Mouse (Mus musculus) adrenal gland, postnatal 4 days (tissue): ENCODE results near the gene Cbln4. TPM values are rescaled to one million over a fixed set of nuclear protein-coding genes. Genes with fewer than 3 reads are reported as not detected.
A peak's percentile ranks its signal among the peaks of the same experiment; 100 is the strongest.

Source experiments
- DNase-seq, 2 experiments: peaks; one replicate each; pipeline ENCODE4 v3.0.0; 2021 to 2022; ENCODE audit warnings: low spot score in 2 of 2, mixed read lengths in 2 of 2
- long read RNA-seq, 2 experiments: library from polyadenylated mRNA; stranded (forward); transcript quantifications; one replicate each; pipeline ENCODE4 v2.0.0; 2021
- total RNA-seq, 2 experiments: library from RNA; stranded (reverse); gene quantifications; 2 replicates each; pipeline ENCODE4 v1.2.3; 2021

Gene Cbln4
- under 1 TPM in 1 of 2 experiments, not detected in 1; 0.17 TPM for total RNA-seq
- long read RNA-seq, experiment 1: 0 reads
- long read RNA-seq, experiment 2, partial matches to known transcripts: 1 of 2 reads
- long read RNA-seq, experiment 2, other reads (novel, unspliced or antisense): 0 of 2 reads

DNA sequence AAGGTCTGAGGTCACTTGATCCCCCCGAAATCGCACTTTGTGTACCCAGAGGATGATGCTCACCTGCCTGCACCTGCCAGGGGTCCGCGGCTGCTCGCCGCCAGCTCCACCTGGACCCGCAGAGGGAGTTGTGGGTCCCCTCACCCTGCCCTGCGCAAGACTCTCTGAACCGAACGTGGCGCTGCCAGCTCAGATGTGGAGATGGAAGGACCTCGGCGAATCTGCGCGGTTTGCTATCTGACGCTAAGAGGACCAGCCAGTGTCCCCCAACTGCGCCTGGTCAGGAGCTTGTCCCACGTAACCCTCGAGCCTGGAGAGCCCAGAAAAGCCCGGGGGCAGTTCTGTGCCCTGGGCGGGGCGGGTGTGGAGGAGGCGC is at the start of gene Cbln4:
Cbln4 (minus strand) TSS at position 232 of the 376 bp plus-strand sequence.
- no peak for DNase-seq

DNA sequence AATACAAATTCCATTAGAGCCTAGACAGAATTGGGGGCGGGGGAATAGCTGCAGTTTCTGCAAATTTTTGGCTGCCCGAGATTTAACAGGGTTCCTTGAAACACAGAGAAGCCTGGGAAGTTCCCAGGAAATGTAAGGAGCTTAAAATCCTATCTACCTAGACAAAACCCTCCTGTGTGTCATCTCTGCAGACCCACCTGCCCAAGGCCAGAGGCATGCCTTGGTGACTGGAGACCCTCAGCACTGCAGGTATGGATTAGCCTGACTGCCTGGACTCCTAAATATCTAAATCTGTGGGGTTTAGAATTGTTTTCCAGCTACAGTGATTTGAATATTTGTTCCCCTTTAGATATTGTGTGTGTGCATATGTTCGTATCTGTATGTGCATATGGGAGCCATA is 35.3 kb upstream of the Cbln4 start:
- DNase-seq: no peak

DNA sequence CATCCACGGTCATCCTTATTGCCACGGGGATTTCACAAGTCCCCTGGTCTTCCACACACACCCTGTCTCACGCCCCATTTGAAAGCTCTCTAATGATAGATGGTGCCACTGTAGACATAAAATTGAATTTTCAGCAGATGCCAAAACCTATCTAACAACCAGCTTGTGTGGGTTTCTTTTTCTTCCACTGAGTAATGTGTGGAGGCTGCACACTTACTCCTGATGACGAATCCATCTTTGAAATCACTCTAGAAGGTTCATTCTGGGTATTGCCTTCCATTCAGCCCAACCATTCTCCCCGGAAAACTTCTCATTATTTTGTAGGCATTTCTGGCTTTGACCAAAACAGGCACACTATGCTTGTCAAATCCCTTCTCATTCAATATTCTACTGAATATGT is 33.0 kb upstream of the Cbln4 start:
- DNase-seq: no peak

DNA sequence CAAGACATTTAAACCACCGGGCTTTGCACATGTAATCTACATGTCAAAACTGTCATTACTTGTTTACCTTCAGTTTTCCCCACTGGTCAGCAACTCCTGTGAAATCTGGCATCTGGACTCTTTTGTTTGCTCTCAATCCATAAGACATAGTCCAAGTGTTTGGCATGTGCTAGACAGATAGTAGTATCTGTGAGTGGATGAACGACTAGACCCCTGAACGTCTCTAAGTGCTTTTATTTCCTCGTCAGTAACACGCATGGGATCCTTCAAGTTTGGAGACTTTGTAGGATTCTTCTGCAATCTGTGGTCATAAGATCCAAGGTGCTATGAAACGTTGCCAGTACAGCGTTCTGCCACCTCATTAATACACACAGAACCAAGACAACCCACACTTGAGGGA is 19.6 kb upstream of the Cbln4 start:
- no peak for DNase-seq

DNA sequence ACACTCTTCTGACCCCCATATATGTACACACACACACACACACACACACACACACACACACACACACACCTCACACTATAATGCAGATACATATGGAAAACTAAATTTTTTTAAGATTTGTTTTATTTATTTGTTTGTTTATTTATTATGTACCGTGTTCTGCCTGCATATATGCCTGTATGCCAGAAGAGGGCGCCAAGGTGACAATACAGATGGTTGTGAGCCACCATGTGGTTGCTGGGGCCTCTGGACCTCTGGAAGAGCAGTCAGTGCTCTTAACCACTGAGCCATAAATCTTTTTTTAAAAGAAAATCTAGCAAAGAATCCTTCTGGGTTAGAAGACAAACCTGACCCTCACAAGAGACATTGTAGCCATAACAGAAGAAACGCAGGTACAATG is 16.5 kb upstream of the Cbln4 start:
- no peak for DNase-seq

DNA sequence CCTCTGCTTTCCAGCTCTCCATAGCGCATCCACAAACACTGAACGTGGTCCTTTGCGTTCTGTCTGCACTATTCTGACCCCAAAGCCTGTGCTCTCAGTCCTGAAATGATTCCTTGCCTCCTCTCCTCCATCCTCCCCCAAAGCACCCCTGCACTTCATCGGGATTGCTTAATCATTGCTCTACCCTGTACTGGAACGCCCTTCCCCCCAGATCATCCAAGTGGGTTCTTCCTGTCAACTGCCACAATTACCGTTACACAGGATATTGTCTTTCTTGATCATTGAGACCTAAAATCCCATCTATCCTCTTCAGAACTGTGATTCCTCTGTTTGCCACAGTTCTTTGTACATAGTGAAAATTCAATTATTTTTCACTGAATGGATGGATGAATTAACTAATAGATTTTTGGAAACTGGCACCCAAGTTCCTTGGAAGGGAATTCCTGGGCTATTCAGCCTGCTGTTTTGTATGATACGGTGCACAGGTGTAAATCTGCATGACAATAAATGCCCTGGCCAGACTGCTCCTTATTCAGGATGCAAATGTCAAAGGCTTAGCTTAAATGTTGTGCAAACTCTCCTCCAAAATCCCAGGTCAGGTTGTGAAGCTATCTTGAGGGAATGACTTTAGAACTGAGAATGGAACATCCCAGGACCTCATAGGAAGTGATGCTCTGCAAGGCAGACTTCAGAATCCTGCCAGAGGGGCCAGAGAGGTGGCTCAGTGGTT is 15.8 kb upstream of the Cbln4 start:
- no peak for DNase-seq

DNA sequence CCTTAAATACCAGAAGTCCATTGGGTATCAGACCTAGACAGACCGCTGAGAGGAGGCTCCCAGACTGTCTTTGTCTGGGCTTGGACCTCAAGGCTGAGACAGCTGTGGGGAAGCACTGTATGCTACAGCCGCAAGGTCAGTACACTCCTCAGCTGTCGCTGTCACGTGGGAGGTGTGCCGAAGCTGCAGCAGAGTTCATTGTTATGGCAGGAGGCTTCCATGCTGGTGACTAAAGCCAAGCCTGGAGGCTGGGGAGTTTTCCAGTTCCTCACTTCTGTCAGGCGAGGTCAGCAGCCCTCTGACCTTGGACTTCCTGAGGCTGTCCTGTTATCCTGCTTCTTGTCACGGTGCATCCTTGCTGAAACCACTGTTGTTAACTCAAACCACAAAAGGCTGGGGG is 2.7 kb upstream of the Cbln4 start:
- no peak for DNase-seq

DNA sequence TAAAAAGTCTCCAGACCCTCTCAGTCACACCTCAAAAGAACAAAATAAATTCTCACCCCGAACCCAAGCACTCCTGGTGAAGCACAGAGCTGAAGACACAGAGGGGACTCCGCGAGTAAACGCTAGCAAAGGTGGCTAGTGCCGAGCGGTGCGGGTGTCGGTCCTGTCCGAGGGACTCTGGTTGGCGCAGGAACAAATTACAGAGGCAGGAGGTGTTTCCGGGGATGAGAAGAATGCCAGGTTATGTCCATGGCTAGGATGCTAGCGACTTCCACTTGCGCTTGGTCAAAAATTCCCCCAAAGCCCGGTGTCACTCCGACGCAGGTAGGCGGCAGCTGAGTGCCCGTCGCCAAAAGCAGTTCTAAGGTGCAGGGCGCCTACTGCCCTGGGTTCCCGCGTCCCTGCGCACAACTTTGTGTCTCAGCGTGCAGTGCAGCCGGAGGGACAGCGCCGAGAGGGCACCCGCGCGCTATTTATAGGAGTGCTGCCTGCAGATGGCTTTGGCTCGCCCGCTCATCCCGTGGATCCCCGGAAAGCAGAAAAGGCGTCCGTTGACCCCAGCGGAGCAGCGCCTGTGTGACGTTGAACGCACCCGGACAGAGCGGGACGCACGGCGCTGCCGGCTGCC is 545 bp downstream of the Cbln4 start:
- no peak for DNase-seq

DNA sequence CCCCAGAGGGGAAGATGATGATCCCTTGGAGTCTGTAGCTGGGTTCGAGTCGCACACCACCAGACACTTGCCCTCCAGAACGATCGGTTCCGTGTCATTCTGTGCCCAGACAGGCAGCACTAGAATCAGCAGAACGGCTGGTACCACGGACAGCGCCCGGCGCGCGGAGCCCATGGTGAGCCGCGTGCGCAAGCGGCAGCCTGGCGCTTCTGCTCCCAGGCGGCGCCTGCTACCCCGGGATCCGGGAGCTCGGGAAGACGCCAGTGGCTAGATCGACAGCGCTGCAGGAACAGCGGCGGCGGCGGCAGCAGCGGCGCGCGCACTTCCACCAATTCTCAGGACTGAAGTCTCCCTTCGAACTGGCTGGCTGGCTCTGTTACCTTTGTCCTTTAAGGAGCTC is 1.1 kb downstream of the Cbln4 start:
- DNase-seq: peak; percentile 77 to 79

DNA sequence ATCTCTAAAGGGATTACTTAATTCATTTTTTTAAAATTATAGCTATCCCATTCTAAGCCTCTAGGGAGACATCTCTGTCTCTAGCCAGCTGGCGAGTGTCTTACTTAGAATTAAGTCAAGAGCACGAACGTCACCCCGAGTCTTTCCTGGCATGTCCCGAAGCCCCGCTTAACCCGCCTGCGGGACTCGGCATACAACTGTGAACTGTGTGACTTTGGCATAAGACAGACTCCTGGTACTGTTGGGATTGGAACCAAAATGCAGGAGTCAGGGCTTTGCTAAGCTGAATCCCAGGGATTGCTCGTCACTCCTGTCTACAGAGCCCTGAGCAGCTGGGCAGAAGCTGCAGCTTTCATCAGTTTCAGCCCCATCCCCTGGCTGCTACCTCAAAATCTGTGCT is 2.4 kb downstream of the Cbln4 start:
- DNase-seq: no peak

DNA sequence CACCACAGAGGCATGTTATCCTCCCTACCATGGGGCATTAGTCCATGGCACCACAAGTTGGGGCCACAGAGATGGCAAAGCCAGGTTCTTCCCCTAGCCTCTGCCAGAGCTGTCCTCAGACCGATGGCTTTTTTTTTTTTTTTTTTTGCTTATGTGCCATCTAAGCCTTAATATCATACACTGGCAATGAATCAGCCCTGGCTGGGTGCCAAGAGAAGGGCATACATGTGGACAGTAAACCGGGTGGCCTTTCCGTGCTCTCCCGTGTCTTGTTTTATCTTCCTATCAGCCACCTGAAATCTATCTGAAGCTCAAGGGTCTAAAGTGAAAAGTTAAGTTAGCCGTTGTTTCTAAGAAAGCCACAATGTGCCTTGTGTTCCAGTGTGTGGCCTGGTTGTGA is 3.7 kb downstream of the Cbln4 start:
- DNase-seq: no peak

DNA sequence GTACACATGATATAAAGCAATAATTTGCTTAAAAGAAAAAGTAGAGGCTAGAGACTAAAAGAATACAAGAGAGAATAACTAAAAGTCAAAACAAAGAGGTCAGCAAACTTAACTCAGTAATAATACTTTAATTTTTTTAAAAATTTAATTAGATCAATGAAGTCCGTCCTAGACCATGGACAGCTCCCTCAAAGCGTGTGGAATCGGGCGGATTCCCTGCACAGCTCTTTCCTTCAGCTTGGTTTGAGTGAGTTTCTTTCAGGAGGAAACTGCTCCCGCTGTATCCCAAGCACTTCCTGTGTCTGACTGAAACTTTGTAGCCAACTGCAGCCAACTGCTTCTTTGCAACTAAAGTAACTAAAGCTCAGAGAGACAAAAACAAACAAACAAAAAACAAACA is 9.0 kb downstream of the Cbln4 start:
- no peak for DNase-seq

DNA sequence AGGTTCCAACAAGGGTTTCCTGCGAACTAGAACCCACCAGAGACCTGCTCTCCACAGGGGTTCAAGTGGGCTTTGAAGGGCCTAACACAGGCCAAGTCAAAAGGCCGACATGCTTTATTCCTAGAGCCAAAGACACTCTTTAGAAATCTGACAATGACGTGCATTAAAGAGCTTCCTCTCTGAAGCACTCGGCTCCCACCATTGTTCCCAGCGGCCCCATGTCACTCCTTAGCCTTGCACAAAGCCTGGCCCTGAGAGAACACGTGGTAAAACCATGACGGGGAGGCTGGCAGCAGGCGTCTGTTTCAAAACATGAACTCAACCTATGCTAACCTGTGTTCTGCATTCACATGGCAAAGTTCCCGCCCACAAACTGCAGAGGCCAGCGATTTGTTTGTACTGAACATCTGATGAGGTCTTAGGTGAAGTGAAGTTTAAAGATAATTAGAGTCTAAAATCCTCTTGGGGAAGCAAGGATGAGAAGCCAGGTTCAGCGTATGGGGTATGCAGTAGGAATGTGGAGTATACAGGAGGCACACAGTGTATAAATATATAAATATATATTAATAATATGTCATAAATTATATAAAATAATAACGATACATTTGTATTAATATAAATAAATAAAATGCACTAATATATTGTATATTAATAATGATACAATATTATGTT is 17.7 kb downstream of the Cbln4 start:
- no peak for DNase-seq

DNA sequence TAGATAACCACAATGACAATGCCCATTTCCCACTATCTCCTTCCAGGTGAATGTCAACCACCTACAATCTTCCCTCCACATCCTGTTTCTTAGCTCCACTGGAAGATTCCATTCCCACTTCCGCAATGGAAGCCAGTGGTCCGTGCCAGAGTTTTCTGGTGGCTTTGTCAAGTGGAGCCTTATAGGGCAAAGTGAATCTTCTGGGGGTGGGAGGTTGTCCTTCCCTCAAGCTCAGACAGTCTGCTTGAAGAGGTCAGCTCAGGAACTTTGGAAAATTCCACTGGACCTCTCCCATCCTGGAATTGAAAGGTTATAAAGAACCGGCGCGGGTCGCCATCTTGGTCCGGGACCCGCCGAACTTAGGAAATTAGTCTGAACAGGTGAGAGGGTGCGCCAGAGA is 36.5 kb downstream of the Cbln4 start:
- no peak for DNase-seq

DNA sequence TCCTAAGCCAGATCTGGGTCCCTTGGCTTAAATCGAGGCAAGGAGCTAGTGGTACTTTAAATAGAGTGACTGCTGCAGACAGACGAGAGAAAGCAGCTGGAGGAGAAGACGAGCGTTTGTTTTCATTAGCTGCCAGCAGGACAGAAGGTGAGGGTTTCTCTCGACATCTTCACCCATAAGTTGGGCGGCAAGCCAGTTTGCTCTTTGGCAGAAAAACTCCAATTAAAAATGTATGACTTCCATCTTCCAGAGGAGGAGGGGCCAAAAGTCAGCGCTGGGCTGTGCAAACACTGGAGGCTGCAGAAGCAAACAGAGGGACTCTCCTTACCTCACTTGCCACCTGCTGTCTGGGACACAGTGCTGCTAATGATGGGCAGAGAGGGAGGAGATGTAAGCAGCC is 37.3 kb downstream of the Cbln4 start:
- DNase-seq: no peak

DNA sequence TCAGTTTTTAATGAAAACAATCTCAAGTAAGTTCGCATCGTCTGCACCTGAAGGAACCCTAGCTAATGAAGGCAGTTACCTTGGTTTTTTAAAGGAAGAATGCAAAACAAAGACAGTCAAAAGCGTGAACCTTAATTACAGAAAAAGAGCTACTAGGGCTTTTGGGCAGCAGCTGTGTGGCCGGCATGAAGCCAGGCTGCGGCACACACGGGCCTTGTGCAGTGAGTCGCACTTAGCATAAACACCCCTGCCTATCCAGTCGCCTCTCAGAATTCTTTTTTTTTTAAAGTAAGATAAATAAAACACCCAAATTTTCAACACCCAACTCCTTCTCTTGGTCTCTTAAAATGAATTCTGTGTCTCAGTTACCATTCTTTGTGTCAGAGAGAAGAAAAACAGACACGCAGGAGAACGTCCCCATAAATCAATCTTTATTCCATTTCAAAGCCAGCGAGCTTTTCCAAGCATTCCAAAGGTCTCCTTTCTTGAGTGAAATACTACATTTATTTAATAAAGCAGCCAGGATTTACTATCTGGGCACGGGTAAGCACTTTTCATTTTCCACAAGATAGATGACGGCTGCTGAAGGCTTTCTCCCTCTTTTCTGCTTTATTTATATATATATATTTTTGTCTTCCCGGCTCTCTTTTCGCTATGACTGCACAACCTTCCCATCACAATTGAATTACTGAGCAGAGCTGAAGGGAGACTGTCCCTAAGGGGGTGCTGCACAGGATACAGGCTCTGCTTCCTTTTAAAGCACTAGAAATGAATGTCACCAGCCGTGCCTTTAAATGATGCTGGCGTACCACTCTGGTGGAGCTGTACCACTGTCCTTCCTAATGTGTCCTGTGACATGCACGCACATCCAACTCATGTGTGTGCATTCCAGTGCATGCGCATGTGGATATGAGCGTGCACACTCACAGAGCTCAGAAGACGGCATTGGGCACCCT is 39.0 kb downstream of the Cbln4 start:
- DNase-seq: no peak

DNA sequence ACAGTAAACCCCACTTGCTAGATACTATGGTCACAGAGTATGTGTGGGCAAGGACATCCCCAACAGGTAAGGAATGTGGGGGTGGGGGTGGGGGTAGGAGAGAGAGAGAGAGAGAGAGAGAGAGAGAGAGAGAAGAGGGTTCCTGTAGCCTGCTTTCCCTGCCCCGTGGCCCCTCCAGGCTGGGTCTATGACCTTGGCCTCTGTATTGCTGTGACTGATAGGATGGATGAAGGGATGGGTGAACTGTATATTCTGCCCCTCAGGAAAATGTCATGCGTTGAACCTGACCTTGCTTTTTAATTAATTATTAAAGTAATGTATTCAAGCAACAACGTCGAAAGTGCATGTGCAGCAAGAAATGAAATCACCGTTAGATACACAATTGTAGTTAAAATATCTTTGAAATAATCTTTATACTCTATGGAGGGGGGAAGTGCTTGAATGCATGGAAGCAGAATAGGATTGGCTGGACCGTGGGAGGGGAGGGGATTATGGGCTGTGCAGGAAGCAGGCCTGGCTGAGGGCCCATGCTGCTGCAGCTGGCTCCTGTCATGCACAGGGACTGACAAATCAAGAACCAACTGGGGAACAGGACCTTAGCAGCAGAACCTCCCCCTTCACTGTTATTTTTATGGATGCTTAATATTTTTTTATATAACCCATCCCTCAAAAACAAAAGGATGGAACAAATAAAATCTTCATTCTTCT is 46.1 kb downstream of the Cbln4 start:
- no peak for DNase-seq

DNA sequence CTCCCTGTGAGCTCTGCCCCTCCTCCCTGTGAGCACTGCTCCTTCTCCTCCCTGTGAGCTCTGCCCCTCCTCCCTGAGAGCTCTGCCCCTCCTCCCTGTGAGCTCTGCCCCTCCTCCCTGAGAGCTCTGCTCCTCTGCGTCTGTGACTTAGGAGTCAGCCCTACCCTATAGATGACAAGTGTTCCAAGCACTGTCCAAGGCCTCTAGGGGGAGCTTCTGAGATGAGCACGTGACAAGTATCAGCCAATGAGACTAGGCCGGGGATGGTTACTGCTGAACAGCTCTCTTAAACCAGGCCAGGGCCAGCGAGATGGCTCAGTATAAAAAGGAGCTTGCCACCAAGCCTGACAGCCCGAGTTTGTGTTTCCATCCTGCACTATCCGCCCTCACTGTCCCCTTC is 48.4 kb downstream of the Cbln4 start:
- no peak for DNase-seq

DNA sequence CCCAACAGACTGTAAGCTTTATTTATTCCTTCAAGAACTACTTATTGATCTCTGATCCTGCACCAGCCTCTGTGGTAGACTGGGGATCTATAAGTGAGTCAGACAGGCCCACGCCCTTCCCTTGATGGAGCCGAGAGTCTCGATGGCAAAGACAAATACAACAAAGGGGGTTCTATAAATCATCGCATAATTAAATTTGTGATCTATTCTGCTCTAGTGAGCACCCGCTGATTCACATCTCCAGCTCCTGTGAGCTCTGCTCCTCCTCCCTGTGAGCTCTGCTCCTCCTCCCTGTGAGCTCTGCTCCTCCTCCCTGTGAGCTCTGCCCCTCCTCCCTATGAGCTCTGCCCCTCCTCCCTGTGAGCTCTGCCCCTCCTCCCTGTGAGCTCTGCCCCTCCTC is 49.0 kb downstream of the Cbln4 start:
- no peak for DNase-seq

DNA sequence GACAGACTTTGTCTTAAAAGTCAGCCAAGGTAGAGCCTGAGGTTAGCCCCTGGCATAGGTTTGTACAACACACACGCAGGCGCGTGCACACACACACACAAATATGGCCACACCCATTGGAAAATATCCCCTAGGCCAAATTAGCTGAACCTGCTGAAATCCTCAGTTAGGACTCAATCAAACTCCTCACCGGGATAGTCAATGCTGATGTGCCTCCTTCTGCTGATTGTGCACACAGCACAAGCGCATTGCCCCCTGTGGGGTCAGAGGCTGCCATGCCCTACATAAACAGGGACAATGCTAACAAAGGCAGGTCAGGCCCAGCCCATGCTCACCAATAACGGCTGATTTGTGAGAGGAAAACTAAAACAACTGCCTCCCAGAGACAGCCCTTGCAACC is 56.6 kb downstream of the Cbln4 start:
- no peak for DNase-seq
